Mouse (Mus musculus) kidney, adult 2 months (tissue): Measurements from ENCODE around the gene Tctex1d4. TPM values are rescaled to one million over a fixed set of nuclear protein-coding genes. Genes with fewer than 3 reads are reported as not detected.
A peak's percentile ranks its signal among the peaks of the same experiment; 100 is the strongest.

Experiments
- DNase-seq: peaks from one replicate; pipeline ENCODE4 v3.0.0; 2021
- H3K27ac ChIP-seq: fragments of 200-500 bp; 2 replicates; pipeline ENCODE4 v1.5.1; 2012; ENCODE audit warnings: low read depth, low read length, control low read depth, inconsistent platforms; ENCODE audit not compliant: insufficient read depth
- H3K27me3 ChIP-seq: fragments of 200-500 bp; replicated peaks from 2 replicates; pipeline ENCODE4 v1.6.1; 2012; ENCODE audit warnings: mild to moderate bottlenecking, moderate library complexity, low read length, inconsistent platforms; ENCODE audit not compliant: control insufficient read depth, insufficient read depth
- H3K36me3 ChIP-seq: fragments of 200-500 bp; 2 replicates; pipeline ENCODE4 v1.6.1; 2012; ENCODE audit warnings: mild to moderate bottlenecking, moderate library complexity, low read length, inconsistent platforms; ENCODE audit not compliant: control insufficient read depth, insufficient read depth
- H3K4me1 ChIP-seq: fragments of 200-500 bp; 2 replicates; pipeline ENCODE4 v1.6.1; 2011; ENCODE audit warnings: low read length; ENCODE audit not compliant: control insufficient read depth, insufficient read depth
- H3K4me3 ChIP-seq: fragments of 200-500 bp; 2 replicates; pipeline ENCODE4 v1.5.1; 2011; ENCODE audit warnings: mild to moderate bottlenecking, low read depth, low read length, control low read depth; ENCODE audit not compliant: insufficient read depth
- CTCF ChIP-seq: fragments of 200-500 bp; conservative IDR thresholded peaks from 2 replicates; pipeline ENCODE4 v1.5.1; 2011; ENCODE audit warnings: low read depth, mild to moderate bottlenecking, control low read depth, low read length, moderate library complexity, mixed read lengths; ENCODE audit not compliant: insufficient read depth, insufficient read length
- POLR2A ChIP-seq: fragments of 200-500 bp; IDR thresholded peaks from one replicate; pipeline ENCODE4 v1.6.1; 2011; ENCODE audit warnings: low read depth, low read length, control low read depth
- WGBS: fragments of 180-500 bp; shearing (Covaris S2); methylation state at CpG from one replicate; pipeline ENCODE4 v1.1.7; 2018; 5-methylcytosine and 5-hydroxymethylcytosine counted together
- polyA plus RNA-seq: library from polyadenylated mRNA; depleted of rRNA; stranded (reverse); fragments of >200 nt; gene quantifications from 2 replicates; pipeline ENCODE4 v1.2.3, GENCODE M21; 2012

Tctex1d4 gene
- polyA plus RNA-seq, 1 experiment, result 0.20 TPM

DNA sequence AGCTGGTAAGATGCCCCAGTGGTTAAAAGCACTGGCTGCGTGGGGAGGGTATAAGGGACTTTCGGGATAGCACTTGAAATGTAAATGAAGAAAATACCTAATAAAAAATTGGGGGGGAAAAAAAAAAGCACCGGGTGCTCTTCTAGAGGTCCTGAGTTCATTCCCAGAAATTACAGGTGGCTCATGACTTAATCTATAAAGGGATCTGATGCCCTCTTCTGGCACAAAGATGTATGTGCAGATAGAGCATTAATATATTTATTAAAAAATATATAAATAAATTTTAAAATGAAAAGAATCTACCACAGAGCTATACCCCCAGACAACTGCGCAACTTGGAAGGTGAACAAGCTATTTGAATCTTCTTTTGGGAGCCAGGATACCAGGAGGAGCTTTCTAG, 14.0 kb downstream of the Tctex1d4 start:
- H3K36me3 ChIP-seq, result no peaks in the 10 kb centered on the region
- 38% methylated on average over 4 of the region's 4 CpGs for WGBS
- TF ChIP-seq POLR2A (no peak), CTCF (no peak)
- no peaks in the 10 kb centered on the region for H3K27me3 ChIP-seq
- peaks cover 3% of the 10 kb centered on the region; the same call in 1 of the 2 replicates for H3K4me1 ChIP-seq
- H3K4me3 ChIP-seq, result no peak overlapping the region
- H3K27ac ChIP-seq, result no peak overlapping the region
- no peak for DNase-seq

DNA sequence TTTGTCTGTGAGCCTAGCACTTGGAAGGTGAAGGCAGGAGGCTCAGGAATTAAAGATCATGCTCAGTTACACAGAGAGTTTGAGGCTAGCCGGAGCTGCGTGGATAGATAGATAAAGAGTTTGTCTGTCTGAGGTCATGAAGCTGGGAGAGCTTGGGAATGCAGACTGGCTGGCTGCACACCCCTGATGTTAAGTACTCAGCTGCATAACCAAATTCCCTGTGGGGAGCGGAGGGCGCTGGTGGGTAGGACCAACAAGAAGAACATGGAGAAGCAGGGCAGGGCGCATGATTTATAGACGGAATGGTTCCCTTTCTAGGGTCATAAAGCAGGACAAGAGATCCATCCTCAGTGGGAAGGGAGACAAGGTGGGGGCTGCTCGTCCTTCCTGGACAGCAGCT, 16.4 kb downstream of the Tctex1d4 start:
- Histone ChIP-seq H3K36me3 (no peaks in the 10 kb centered on the region), H3K4me3 (no peak overlapping the region), H3K27ac (no peak overlapping the region), H3K27me3 (no peaks in the 10 kb centered on the region), H3K4me1 (peaks cover 3% of the 10 kb centered on the region; the same call in 1 of the 2 replicates)
- DNase-seq, result no peak
- TF ChIP-seq CTCF (no peak), POLR2A (no peak)
- 54% methylated on average over 7 of the region's 7 CpGs for WGBS

DNA sequence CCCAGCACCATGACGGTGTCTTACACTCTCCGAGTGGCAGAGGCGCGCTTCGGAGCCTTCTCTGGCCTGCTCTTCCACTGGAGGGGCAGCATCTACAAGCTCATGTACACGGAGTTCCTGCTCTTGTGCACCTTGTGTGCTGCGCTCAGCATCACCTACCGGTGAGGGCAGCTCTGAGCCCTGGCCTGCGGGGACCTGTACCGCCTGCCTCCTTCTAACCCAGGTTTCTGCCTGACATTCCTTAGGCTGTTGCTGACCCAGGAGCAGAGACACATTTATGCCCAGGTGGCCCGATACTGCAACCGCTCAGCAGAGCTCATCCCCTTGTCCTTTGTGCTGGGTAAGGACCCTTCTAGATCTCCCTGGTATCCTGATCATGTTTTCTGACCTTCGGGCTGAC, 18.7 kb downstream of the Tctex1d4 start:
- Histone ChIP-seq H3K27ac (no peak overlapping the region), H3K4me3 (no peak overlapping the region), H3K27me3 (no peaks in the 10 kb centered on the region), H3K4me1 (no peaks in the 10 kb centered on the region), H3K36me3 (no peaks in the 10 kb centered on the region; the same call in 1 of the 2 replicates)
- WGBS, result 75% methylated on average over 13 of the region's 13 CpGs
- TF ChIP-seq POLR2A (no peak), CTCF (no peak)
- DNase-seq, result no peak

DNA sequence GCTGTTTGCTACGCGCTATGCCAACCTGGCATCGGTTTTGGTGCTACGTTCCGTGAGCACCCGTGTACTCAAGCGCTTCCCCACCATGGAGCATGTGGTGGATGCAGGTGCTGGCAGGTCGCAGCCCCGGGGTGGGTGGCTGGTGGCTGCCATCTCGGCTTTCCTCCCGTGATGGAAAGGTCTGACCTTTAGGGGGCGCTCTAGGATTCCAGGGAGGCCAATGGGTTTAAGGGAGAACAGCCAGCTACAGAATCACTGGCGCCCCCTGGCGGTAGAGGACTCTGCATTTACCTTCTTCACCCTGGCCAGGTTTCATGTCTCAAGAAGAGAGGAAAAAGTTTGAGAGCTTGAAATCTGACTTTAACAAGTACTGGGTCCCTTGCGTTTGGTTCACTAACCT, 19.6 kb downstream of the Tctex1d4 start:
- Histone ChIP-seq H3K4me1 (no peaks in the 10 kb centered on the region), H3K27me3 (no peaks in the 10 kb centered on the region), H3K4me3 (no peak overlapping the region), H3K36me3 (no peaks in the 10 kb centered on the region; the same call in 1 of the 2 replicates), H3K27ac (no peak overlapping the region)
- 35% methylated on average over 15 of the region's 15 CpGs for WGBS
- peak; percentile 91 for DNase-seq
- TF ChIP-seq CTCF, result peak; percentile 88
- TF ChIP-seq POLR2A, result no peak

DNA sequence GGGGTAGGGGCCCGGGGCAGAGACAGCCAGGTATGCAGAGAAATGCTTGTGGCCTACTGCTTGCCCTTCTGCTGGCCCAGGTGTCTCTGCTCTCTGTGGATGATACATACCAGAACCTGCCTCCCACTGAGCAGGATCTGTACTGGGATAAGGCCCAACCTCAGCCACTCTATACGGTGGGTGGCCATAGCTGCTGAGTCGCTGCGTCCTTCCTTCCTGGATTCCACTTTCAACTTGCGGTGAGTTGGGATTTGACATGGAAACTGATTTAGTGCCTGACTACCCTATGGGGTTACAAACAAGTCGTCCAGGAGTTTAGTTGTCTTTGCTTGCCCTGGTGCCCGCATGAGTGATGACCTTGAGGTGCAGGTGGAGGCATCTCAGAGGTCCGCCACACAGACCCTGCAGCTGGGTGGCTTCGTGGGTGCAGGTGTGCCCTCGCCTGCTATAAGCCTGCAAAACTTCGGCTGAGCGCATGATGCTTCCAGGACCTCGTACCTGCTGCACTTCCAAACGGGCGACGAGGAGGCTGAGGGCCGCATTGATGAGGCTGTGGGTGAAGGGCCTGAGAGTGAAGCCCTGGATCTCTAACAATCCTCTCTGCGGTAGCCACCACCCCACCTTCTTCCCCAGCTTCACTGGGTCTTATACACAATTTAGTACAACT, 21.6 kb downstream of the Tctex1d4 start:
- H3K4me3 ChIP-seq, result no peak overlapping the region
- 74% methylated on average over 18 of the region's 18 CpGs for WGBS
- no peaks in the 10 kb centered on the region for H3K4me1 ChIP-seq
- H3K27me3 ChIP-seq, result no peaks in the 10 kb centered on the region
- H3K36me3 ChIP-seq, result peaks cover 8% of the 10 kb centered on the region; the same call in 1 of the 2 replicates
- no peak for TF ChIP-seq POLR2A
- no peak for TF ChIP-seq CTCF
- DNase-seq, result no peak
- no peak overlapping the region for H3K27ac ChIP-seq

DNA sequence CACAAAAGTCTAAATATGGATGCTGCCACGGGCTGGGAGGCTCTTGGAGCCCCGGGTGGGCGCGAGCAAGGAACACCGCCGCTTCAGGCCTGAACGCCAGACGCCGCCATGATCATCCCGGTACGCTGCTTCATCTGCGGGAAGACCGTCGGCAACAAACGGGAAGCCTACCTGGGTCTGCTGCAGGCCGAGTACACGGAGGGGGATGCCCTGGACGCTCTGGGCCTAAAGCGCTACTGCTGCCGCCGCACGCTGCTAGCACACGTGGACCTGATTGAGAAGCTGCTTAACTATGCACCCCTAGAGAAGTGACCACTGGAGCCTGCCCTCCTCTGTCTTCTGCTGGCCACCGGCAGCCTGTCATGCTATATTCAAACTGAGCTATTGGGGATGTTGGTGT, 22.2 kb downstream of the Tctex1d4 start:
- Histone ChIP-seq H3K27me3 (no peaks in the 10 kb centered on the region), H3K4me3 (no peak overlapping the region), H3K4me1 (no peaks in the 10 kb centered on the region), H3K27ac (no peak overlapping the region), H3K36me3 (peaks cover 8% of the 10 kb centered on the region; the same call in 1 of the 2 replicates)
- WGBS, result 75% methylated on average over 24 of the region's 24 CpGs
- no peak for DNase-seq
- TF ChIP-seq CTCF (no peak), POLR2A (no peak)

DNA sequence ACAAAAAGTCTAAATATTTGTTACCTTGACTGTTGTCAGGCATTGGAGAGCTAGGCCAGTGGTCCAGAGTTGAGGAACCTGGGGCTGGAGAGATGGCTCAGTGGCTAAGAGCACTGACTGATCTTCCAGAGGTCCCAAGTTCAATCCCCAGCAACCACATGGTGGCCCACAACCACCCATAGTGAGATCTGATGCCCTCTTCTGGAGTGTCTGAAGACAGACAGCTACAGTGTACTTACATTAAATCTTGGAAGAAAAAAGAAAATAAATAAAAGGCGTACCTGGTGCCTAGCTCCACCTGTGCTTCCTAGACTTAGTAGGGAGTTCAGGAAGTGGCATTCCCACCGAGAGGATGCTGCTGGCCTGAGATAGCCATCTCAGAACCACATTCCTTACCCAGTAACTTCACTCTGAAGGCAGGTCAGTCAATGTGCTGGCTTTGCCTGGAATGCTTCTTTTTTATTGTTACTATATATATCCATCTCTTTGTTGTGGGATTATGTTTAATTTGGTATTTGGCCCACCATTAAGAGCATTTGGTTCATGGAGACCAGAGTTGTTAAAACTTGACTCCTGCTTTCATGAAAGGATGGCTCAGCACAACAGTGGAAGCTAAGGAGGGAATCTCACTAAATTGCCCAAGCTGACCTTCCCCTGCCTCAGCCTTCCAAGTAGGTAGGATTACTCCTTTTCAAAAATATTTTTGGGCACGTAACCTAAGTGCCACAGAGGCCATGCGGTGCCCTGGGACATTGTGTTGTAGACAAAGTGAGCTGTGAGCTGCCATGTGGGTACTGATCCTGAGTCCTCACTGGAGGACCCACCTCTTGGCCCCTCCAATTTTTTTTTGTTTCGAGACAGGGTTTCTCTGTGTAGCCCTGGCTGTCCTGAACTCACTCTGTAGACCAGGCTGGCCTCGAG, 23.0 kb downstream of the Tctex1d4 start:
- H3K36me3 ChIP-seq, result peaks cover 8% of the 10 kb centered on the region; the same call in 1 of the 2 replicates
- 77% methylated on average over 6 of the region's 6 CpGs for WGBS
- TF ChIP-seq POLR2A, result no peak
- no peak for TF ChIP-seq CTCF

More for the DNA sequence above, 23.0 kb downstream of the Tctex1d4 start:
- Histone ChIP-seq H3K27me3 (no peaks in the 10 kb centered on the region), H3K4me3 (no peak overlapping the region), H3K4me1 (no peaks in the 10 kb centered on the region), H3K27ac (no peak overlapping the region)
- no peak for DNase-seq
